Mouse (Mus musculus): Measurements from ENCODE around the gene 4930519P11Rik. TPM values are rescaled to one million over a fixed set of nuclear protein-coding genes. Genes with fewer than 3 reads are reported as not detected.

The 4930519P11Rik gene
- total and polyA plus RNA-seq, 3 experiments, result 0.22 TPM; not detected in 2

GRCm38 (mm10) chr2:154657486-154658237, 44.4 kb upstream of the 4930519P11Rik start:
- peak; percentile 88 for DNase-seq (ENCODE audit: low read depth, low spot score)
- Histone ChIP-seq H3K9me3 (replicated peaks; ENCODE audit: insufficient read depth, low read length) (no peaks in the 10 kb centered on the region), H3K36me3 (ENCODE audit: control insufficient read depth in 1 of 2, insufficient read depth in 2 of 2, low read length in 2 of 2) (peaks cover 2 to 14% of the 10 kb centered on the region in 2 experiments; a peak in 2 of 4 replicates), H3K9ac (ENCODE audit: control insufficient read depth, low read depth, low read length, poor library complexity, severe bottlenecking) (peak overlapping the region; percentile 97), H3K27me3 (ENCODE audit: control insufficient read depth in 1 of 2, insufficient read depth in 2 of 2, low read length in 2 of 2) (no peaks in the 10 kb centered on the region), H3K4me1 (ENCODE audit: control insufficient read depth in 1 of 2, insufficient read depth in 2 of 2, low read length in 2 of 2) (peaks cover 8 to 20% of the 10 kb centered on the region in 2 experiments), H3K79me2 (ENCODE audit: control insufficient read depth, insufficient read depth, low read length, poor library complexity) (peaks cover 39% of the 10 kb centered on the region), H3K4me3 (ENCODE audit: control insufficient read depth in 1 of 2, insufficient read depth in 1 of 2, low read depth in 2 of 2, low read length in 2 of 2) (peak overlapping the region; percentile 96 to 98), H3K27ac (ENCODE audit: control insufficient read depth, low read depth, low read length) (peak overlapping the region; percentile 78)
- no peak for TF ChIP-seq TAL1 (IDR thresholded peaks at IDR 0.05; ENCODE audit: low read length)
- no peak for TF ChIP-seq BHLHE40 (IDR thresholded peaks at IDR 0.05; ENCODE audit: borderline replicate concordance, low read depth, low read length)
- no peak for TF ChIP-seq MAFK (IDR thresholded peaks at IDR 0.05; ENCODE audit: borderline replicate concordance, low read depth, low read length)
- TF ChIP-seq USF2 (IDR thresholded peaks at IDR 0.05; ENCODE audit: borderline replicate concordance in 1 of 2, insufficient read depth in 1 of 2, low read depth in 1 of 2, low read length in 2 of 2), result no peak
- TF ChIP-seq RCOR1 (IDR thresholded peaks at IDR 0.05; ENCODE audit: low read depth, low read length), result no peak
- TF ChIP-seq ETS1 (IDR thresholded peaks at IDR 0.05; ENCODE audit: low read depth, low read length), result 0 out of 2 replicates have a peak, but pooled peaks have one; percentile 33
- TF ChIP-seq TBP (IDR thresholded peaks at IDR 0.05; ENCODE audit: low read depth, low read length), result peak; percentile 70
- TF ChIP-seq MYB (IDR thresholded peaks at IDR 0.05; ENCODE audit: low read depth, low read length), result no peak
- no peak for TF ChIP-seq TCF12 (IDR thresholded peaks at IDR 0.05; ENCODE audit: low read depth, low read length)
- TF ChIP-seq EP300 (IDR thresholded peaks at IDR 0.05; ENCODE audit: low read depth in 1 of 2, low read length in 2 of 2), result no peak
- no peak for TF ChIP-seq RAD21 (IDR thresholded peaks at IDR 0.05; ENCODE audit: low read depth, low read length)
- TF ChIP-seq ZKSCAN1 (IDR thresholded peaks at IDR 0.05; ENCODE audit: low read depth, low read length), result no peak
- TF ChIP-seq ZC3H11A (IDR thresholded peaks at IDR 0.05; ENCODE audit: low read depth, low read length), result no peak
- no peak for TF ChIP-seq GABPA (IDR thresholded peaks at IDR 0.05; ENCODE audit: low read depth, low read length)
- no peak for TF ChIP-seq MAX (IDR thresholded peaks at IDR 0.05; ENCODE audit: low read length)
- TF ChIP-seq CHD1 (IDR thresholded peaks at IDR 0.05; ENCODE audit: low read depth, low read length), result no peak; the same call in 1 of the 2 replicates
- TF ChIP-seq E2F4 (IDR thresholded peaks at IDR 0.05; ENCODE audit: borderline replicate concordance, low read depth, low read length), result no peak
- TF ChIP-seq GATA1 (IDR thresholded peaks at IDR 0.05; ENCODE audit: low read depth, low read length), result no peak
- no peak; the same call in 1 of the 2 replicates for TF ChIP-seq NELFE (IDR thresholded peaks at IDR 0.05; ENCODE audit: low read depth, low read length)
- no peak for TF ChIP-seq NRF1 (IDR thresholded peaks at IDR 0.05; ENCODE audit: insufficient read depth, low read depth, low read length, poor library complexity, severe bottlenecking)
- TF ChIP-seq USF1 (IDR thresholded peaks at IDR 0.05; ENCODE audit: low read depth, low read length), result no peak
- no peak for TF ChIP-seq CTCF (IDR thresholded peaks at IDR 0.05 in 2 of 3, conservative IDR thresholded peaks at IDR 0.05 in 1 of 3; ENCODE audit: control insufficient read depth in 1 of 3, insufficient read depth in 1 of 3, low read depth in 2 of 3, low read length in 3 of 3, poor library complexity in 1 of 3, severe bottlenecking in 1 of 3)
- TF ChIP-seq SIN3A (IDR thresholded peaks at IDR 0.05; ENCODE audit: low read length), result peak; percentile 84
- peak in 1 of 2 experiments; percentile 68; a peak in 2 of 4 replicates for TF ChIP-seq POLR2A (IDR thresholded peaks at IDR 0.05; ENCODE audit: control insufficient read depth in 1 of 2, insufficient read depth in 1 of 2, low read depth in 1 of 2, low read length in 2 of 2, poor library complexity in 1 of 2)
- TF ChIP-seq SMC3 (IDR thresholded peaks at IDR 0.05; ENCODE audit: low read depth, low read length), result no peak
- 0 out of 2 replicates have a peak, but pooled peaks have one; percentile 43 for TF ChIP-seq MAZ (IDR thresholded peaks at IDR 0.05; ENCODE audit: low read depth, low read length)
- TF ChIP-seq HCFC1 (IDR thresholded peaks at IDR 0.05; ENCODE audit: low read depth, low read length), result peak; percentile 72
- no peak for TF ChIP-seq POLR2AphosphoS2 (IDR thresholded peaks at IDR 0.05; ENCODE audit: low read length)
- TF ChIP-seq MXI1 (IDR thresholded peaks at IDR 0.05; ENCODE audit: low read depth, low read length), result peak; percentile 45; the same call in 1 of the 2 replicates
- no peak for TF ChIP-seq MYC (IDR thresholded peaks at IDR 0.05; ENCODE audit: low read depth, low read length)
- no peak for TF ChIP-seq KAT2A (conservative IDR thresholded peaks at IDR 0.05; ENCODE audit: low read depth, low read length)
- no peak for TF ChIP-seq JUND (IDR thresholded peaks at IDR 0.05; ENCODE audit: low read depth, low read length)
- TF ChIP-seq POLR2AphosphoS5 (IDR thresholded peaks at IDR 0.05; ENCODE audit: borderline replicate concordance, low read depth, low read length), result no peak
- no peak for TF ChIP-seq ZNF384 (IDR thresholded peaks at IDR 0.05; ENCODE audit: low read depth, low read length)
- TF ChIP-seq MEF2A (IDR thresholded peaks at IDR 0.05; ENCODE audit: extremely low read depth, insufficient replicate concordance, low read depth, low read length, poor library complexity, severe bottlenecking), result no peak
- no peak for TF ChIP-seq CHD2 (IDR thresholded peaks at IDR 0.05; ENCODE audit: low read length)

All from MEL (cell line).